ENCODE assay signal across 16 mouse cellular contexts in the genomic region with DNA sequence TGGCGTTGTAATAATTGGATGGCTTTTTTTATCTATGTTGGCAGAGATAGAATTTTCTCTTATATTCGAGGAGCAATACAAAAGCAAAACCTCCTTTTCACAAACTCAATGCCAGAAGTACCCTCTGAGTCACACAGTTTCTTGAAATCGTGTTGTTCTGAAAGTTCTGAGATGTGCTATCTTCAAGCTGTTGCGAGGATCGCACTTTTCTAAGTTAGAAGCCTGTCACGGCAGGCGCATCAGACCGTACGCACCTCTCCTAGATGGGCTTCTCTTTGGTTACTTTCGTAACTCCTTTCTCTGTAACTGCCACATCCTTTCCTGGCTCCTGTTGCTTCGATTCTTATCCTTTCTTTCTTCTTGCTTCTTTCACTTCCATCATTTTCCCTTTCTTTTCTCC.
"Had no signal": no experiment of that assay in that cellular context is flagged by ENCODE, and none has a peak within 500 bp of the region (broad histone marks: within the 10 kb centered on the region; RNA-seq: fewer than 3 reads in every experiment).

No protein-coding gene starts in this region.

- H3K4me2 ChIP-seq: limb, embryonic 15.5 days; liver, embryonic 12.5 days; lung, embryonic 14.5 days; neural tube, embryonic 15.5 days had no signal

- H3K9me3 ChIP-seq: limb, embryonic 15.5 days; liver, embryonic 12.5 days; midbrain, embryonic 10.5 days; neural tube, embryonic 15.5 days had no signal

- DNase-seq: kidney, adult 11 months; kidney, adult 9 months; kidney, postnatal 36 days; lung, embryonic 14.5 days; lung, postnatal 10 days; lung, postnatal 4 days; midbrain, embryonic 14.5 days; spleen, adult 18-20 months; thymus, adult 18-20 months; thymus, postnatal 14 days had no signal

- H3K27me3 ChIP-seq: limb, embryonic 15.5 days; liver, embryonic 12.5 days; neural tube, embryonic 15.5 days had no signal

- H3K9ac ChIP-seq: limb, embryonic 15.5 days; liver, embryonic 12.5 days; lung, embryonic 14.5 days; neural tube, embryonic 15.5 days had no signal

- ATAC-seq: liver, embryonic 12.5 days had no signal

- H3K36me3 ChIP-seq: limb, embryonic 15.5 days; liver, embryonic 12.5 days; midbrain, embryonic 10.5 days; neural tube, embryonic 15.5 days had no signal

- H3K4me1 ChIP-seq: limb, embryonic 15.5 days; liver, embryonic 12.5 days; neural tube, embryonic 15.5 days had no signal

- H3K4me3 ChIP-seq: limb, embryonic 15.5 days; liver, embryonic 12.5 days; midbrain, embryonic 10.5 days; myocyte; neural tube, embryonic 15.5 days had no signal

- H3K27ac ChIP-seq: kidney, postnatal 0 days; limb, embryonic 15.5 days; liver, embryonic 12.5 days; midbrain, embryonic 10.5 days; neural tube, embryonic 15.5 days had no signal
